Mouse (Mus musculus) telencephalon, adult 2 months (tissue): ENCODE results near the gene Yipf7.

Experiments used
- DNase-seq: peaks from one replicate; pipeline ENCODE4 v3.0.0-alpha.2; 2011; ENCODE audit warnings: low read depth, low spot score

Yipf7 gene

GRCm38 (mm10) chr5:69542489-69542888, at the start of gene Yipf7:
Gene Yipf7, minus strand, starts transcription at chr5:69542648.
- DNase-seq, result peak; percentile 21

GRCm38 (mm10) chr5:69591640-69592461, 49.4 kb upstream of the Yipf7 start, which contains the start of gene Gnpda2:
Gene Gnpda2, minus strand, starts transcription at chr5:69592340.
- DNase-seq, result peak; percentile 86

- peak; percentile 4 for DNase-seq
Observed at GRCm38 (mm10) chr5:69557404-69557935, 15.0 kb upstream of the Yipf7 start.

- DNase-seq, result peak; percentile 85
Observed at GRCm38 (mm10) chr5:69556628-69557403, 14.4 kb upstream of the Yipf7 start, which contains the start of gene Guf1. Gene Guf1, plus strand, starts transcription at chr5:69556923.

- no peak for DNase-seq
Observed at GRCm38 (mm10) chr5:69541680-69542079, 768 bp downstream of the Yipf7 start.

- DNase-seq, result no peak
Observed at GRCm38 (mm10) chr5:69523944-69524343, 18.5 kb downstream of the Yipf7 start.

GRCm38 (mm10) chr5:69522064-69522463, 20.4 kb downstream of the Yipf7 start:
- DNase-seq, result no peak

GRCm38 (mm10) chr5:69520661-69521278, 21.7 kb downstream of the Yipf7 start:
- DNase-seq, result peak; percentile 23

GRCm38 (mm10) chr5:69512203-69512602, 30.2 kb downstream of the Yipf7 start:
- no peak for DNase-seq

GRCm38 (mm10) chr5:69511631-69512030, 30.8 kb downstream of the Yipf7 start:
- DNase-seq, result no peak

- DNase-seq, result no peak
Observed at GRCm38 (mm10) chr5:69507045-69507444, 35.4 kb downstream of the Yipf7 start.

GRCm38 (mm10) chr5:69489046-69489445, 53.4 kb downstream of the Yipf7 start:
- DNase-seq, result no peak

GRCm38 (mm10) chr5:69467520-69467919, 74.9 kb downstream of the Yipf7 start:
- DNase-seq, result no peak
